Mouse (Mus musculus) hindbrain, embryonic 15.5 days (tissue): ENCODE data around the gene Cysltr2. TPM values are rescaled to one million over a fixed set of nuclear protein-coding genes. Genes with fewer than 3 reads are reported as not detected.

Experiments
- ATAC-seq: fragments of 200-750 bp; cut with Nextera tagmentation; 2 replicates; pipeline ENCODE4 v1.8.0; 2017; ENCODE audit warnings: low read depth, moderate number of reproducible peaks, moderate TSS enrichment; ENCODE audit not compliant: low FRiP score
- H3K27ac ChIP-seq: fragments of 300-500 bp; sonication (generic); replicated peaks from 2 replicates; pipeline ENCODE4 v1.5.1; 2015; ENCODE audit warnings: mild to moderate bottlenecking, inconsistent platforms
- H3K27me3 ChIP-seq: fragments of 300-500 bp; sonication (generic); 2 replicates; pipeline ENCODE4 v1.6.1; 2015; ENCODE audit warnings: control low read depth, inconsistent platforms
- H3K36me3 ChIP-seq: fragments of 300-500 bp; sonication (generic); 2 replicates; pipeline ENCODE4 v1.6.1; 2015; ENCODE audit warnings: control low read depth, inconsistent platforms
- H3K4me1 ChIP-seq: fragments of 300-500 bp; sonication (generic); replicated peaks from 2 replicates; pipeline ENCODE4 v1.6.1; 2015; ENCODE audit warnings: control low read depth, inconsistent platforms
- H3K4me2 ChIP-seq: fragments of 300-500 bp; sonication (generic); 2 replicates; pipeline ENCODE4 v1.6.1; 2015; ENCODE audit warnings: moderate library complexity, mild to moderate bottlenecking, inconsistent platforms
- H3K4me3 ChIP-seq: fragments of 300-500 bp; sonication (generic); 2 replicates; pipeline ENCODE4 v1.5.1; 2015; ENCODE audit warnings: mild to moderate bottlenecking, inconsistent platforms
- H3K9ac ChIP-seq: fragments of 300-500 bp; sonication (generic); 2 replicates; pipeline ENCODE4 v1.6.1; 2015; ENCODE audit warnings: inconsistent platforms
- H3K9me3 ChIP-seq: fragments of 300-500 bp; sonication (generic); 2 replicates; pipeline ENCODE4 v1.6.1; 2016; ENCODE audit warnings: control low read depth, inconsistent platforms
- WGBS: fragments of 180-500 bp; shearing (Covaris S2); methylation state at CpG from one replicate; pipeline ENCODE4 v1.1.7; 2015; 5-methylcytosine and 5-hydroxymethylcytosine counted together
- polyA plus RNA-seq: library from polyadenylated mRNA; unstranded; fragments of >200 nt; fragmentation: Nextera tagmentation; extraction: Ambion mirVana; gene quantifications from 2 replicates; pipeline ENCODE4 v1.2.1, GENCODE M21; 2015

Cysltr2 gene
- polyA plus RNA-seq, 1 experiment from 2014 or later = 0.21 TPM

DNA sequence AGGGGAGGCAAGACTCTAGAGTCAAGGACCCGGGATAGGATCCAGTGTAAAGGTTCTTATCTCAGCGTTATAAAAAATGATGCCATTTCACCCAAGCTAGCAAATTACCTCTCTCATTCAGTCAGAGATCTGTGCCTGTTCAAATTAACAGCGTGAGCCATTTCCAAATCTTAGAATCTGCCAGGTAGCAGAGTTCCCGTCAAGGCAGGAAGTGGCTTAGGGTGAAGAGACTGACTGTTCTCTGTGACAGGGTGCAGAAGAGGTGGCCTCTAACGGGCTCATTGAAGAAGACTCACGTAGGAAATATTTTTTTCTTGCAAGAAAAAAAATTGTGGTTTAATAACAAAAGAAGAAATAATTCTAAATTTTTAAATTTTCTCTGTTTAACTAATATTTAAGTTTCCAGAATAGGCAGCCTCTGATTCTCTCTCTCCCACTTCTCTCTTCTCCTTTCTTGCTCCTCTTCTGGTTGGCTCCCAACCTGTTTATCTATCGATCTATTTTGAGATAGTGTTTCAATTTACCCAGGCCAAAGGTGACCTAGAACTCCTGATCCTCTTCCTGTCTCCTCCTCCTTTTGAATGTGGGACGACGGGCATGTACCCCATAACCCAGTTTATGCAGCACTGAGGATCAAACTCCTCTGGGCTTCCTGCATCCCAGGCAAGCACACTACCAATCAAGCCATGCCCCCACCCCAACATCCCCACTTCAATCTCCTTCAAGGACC, 3.5 kb downstream of the Cysltr2 start:
- H3K4me1 ChIP-seq = no peaks in the 10 kb centered on the region
- H3K36me3 ChIP-seq = no peaks in the 10 kb centered on the region
- 87% methylated on average over 9 of the region's 9 CpGs for WGBS
- no peaks in the 10 kb centered on the region for H3K9me3 ChIP-seq
- no peak overlapping the region for H3K9ac ChIP-seq
- no peak overlapping the region for H3K4me2 ChIP-seq
- H3K4me3 ChIP-seq = no peak overlapping the region
- no peaks in the 10 kb centered on the region for H3K27me3 ChIP-seq
- no peak for ATAC-seq
- H3K27ac ChIP-seq = no peak overlapping the region

DNA sequence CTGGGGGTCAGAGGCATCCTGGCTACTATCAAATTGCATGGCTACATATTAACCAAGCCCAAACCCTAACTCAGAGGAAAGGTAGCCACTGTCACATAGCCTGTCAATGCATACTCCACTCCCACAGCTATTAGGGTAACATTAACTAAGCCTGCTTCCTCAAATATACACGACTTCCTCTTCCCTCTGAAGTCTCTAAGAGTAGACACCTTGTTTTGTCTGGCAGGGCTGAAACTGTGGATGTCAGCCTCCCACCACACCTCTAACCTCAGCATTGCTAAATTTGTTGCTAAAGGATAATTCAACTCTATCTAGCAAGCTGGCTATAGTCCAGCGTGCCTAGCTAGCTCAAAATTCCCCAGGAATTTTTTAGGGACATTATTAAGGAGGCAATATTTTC, 7.2 kb downstream of the Cysltr2 start:
- Histone ChIP-seq H3K27me3 (no peaks in the 10 kb centered on the region), H3K36me3 (no peaks in the 10 kb centered on the region), H3K4me2 (no peak overlapping the region), H3K4me3 (no peak overlapping the region), H3K9me3 (no peaks in the 10 kb centered on the region), H3K9ac (no peak overlapping the region), H3K4me1 (no peaks in the 10 kb centered on the region), H3K27ac (no peak overlapping the region)
- no peak for ATAC-seq
- WGBS = 83% methylated on average over 2 of the region's 2 CpGs

DNA sequence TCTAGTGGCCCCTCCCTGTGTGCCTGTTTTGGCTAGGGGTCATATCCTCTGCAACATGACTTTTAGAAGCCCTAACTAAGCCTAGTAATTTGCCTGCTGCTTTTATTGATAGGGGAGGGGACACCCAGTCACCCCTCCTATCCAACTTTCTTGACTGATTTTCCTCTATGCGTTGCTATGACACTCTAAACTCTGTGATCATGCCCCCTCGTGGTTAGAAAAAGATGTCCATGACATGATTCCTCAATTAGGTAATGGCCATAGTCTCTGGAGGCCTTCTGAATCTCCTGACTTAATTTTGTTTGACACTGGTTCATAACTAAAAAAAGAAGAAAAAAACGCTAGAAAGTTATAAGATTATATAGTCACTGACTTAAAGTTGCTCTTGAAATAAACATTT, 15.6 kb downstream of the Cysltr2 start:
- H3K36me3 ChIP-seq = no peaks in the 10 kb centered on the region
- ATAC-seq = no peak

DNA sequence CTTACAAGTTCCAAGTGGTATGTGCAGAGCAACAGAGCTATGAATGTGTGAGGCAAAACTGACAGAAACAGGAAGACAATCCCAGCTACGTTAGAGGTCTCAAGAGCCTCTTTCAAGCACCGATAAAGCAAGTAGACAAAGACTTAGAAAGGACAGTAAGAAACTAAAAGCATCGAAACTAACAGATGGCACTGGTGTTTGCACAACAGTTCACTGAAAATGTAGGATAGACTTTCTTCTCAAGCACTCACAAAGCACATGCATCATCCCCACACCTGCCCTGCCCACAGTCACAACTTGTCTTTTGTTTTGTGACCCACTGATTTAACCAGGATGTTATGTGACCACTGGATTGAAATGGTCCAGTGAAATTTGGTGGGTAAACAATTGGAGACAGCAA, 17.7 kb downstream of the Cysltr2 start:
- Histone ChIP-seq H3K9ac (no peak overlapping the region), H3K4me1 (no peaks in the 10 kb centered on the region), H3K27me3 (no peaks in the 10 kb centered on the region), H3K27ac (no peak overlapping the region), H3K4me2 (no peak overlapping the region), H3K9me3 (no peaks in the 10 kb centered on the region), H3K4me3 (no peak overlapping the region), H3K36me3 (no peaks in the 10 kb centered on the region)
- no peak for ATAC-seq
- 88% methylated on average over 3 of the region's 3 CpGs for WGBS

More for the DNA sequence above, 15.6 kb downstream of the Cysltr2 start:
- Histone ChIP-seq H3K4me3 (no peak overlapping the region), H3K4me2 (no peak overlapping the region), H3K27me3 (no peaks in the 10 kb centered on the region), H3K9me3 (no peaks in the 10 kb centered on the region), H3K4me1 (no peaks in the 10 kb centered on the region), H3K9ac (no peak overlapping the region), H3K27ac (no peak overlapping the region)
- WGBS = 48% methylated on average over 3 of the region's 3 CpGs

DNA sequence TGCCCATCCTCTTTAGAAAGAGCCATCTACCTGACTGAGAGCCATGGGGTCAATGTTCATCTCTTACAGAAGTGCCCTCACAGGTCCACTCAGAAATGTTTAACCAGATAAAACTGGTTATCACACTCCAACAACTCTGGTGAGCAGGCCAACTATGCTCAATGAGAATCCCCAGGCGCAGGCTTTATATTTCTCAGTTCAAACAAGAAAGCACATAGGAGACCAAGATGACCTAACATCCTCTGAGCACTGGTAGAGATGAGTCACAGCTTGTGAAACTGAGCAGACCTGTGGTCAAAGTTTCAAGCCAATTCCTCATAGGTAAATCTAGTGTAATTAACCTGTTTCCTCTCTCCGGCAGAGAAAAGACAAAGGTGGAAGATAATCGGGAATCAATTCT, 31.6 kb downstream of the Cysltr2 start:
- Histone ChIP-seq H3K36me3 (no peaks in the 10 kb centered on the region), H3K27ac (no peak overlapping the region)
- WGBS = 100% methylated on average over 3 of the region's 3 CpGs

DNA sequence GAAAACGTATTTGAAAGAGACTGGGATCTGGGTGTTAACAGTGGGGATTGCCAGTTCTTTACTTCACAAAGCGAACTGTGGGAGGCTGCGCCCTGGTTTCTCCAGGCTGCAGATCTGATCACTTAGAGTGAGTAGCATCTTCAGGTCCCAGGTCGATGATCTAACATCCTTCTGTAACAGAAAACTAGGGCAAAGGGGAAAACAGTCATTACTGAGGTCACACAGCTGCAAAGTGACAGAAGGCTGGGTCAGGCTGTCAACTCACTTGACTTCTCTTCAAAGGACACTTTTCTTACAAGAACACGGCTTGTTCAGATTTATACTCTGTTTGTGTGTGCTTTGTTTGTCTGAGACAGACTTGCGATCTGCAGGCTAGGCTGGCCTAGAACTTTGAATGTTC, 33.5 kb downstream of the Cysltr2 start:
- 65% methylated on average over 6 of the region's 6 CpGs for WGBS
- Histone ChIP-seq H3K9ac (no peak overlapping the region), H3K36me3 (no peaks in the 10 kb centered on the region), H3K4me1 (no peaks in the 10 kb centered on the region), H3K27me3 (no peaks in the 10 kb centered on the region), H3K27ac (no peak overlapping the region), H3K4me3 (no peak overlapping the region), H3K4me2 (no peak overlapping the region), H3K9me3 (no peaks in the 10 kb centered on the region)
- ATAC-seq = no peak

More for the DNA sequence above, 31.6 kb downstream of the Cysltr2 start:
- no peak for ATAC-seq
- Histone ChIP-seq H3K27me3 (no peaks in the 10 kb centered on the region), H3K9ac (no peak overlapping the region), H3K9me3 (no peaks in the 10 kb centered on the region), H3K4me3 (no peak overlapping the region), H3K4me1 (no peaks in the 10 kb centered on the region), H3K4me2 (no peak overlapping the region)

DNA sequence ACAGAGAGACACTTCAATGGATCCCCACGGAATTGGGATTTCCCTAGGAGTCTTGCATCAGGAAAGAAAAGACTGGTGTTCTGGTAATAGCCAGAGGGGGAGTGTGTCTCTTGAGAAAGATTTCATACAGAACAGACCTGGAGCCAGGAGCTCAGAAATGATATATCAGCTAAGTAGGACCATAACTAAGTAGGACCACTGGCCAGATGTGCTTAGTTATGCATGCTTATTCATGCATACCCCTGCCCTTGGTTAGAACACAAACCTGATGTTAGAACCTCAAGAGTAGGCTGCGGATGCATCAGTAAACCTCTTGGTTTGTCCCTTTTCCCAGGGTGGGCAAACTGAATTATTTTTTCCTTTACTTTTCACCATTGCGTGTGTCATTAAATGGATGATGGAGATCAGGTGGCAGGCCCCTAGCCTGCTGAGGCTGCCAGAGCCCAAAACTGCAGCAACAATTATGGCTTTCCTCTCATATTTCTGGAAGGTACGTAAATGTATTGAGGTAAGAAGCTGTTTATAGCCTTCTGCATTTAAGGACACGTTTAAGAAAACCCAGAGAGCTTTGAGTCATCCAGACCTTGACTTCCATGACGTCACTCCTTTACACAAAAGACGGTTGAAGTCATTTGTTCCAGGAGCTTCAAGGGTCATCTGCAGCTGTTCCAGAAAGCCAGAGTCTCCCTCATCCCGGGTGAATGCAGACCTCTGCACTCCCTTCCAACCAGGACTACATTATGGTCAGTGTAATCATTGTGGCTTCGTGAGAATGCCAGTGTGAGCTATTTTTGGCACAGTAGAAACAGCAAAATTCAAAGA, 35.0 kb downstream of the Cysltr2 start:
- Histone ChIP-seq H3K9ac (no peak overlapping the region), H3K36me3 (no peaks in the 10 kb centered on the region), H3K27ac (no peak overlapping the region), H3K4me3 (no peak overlapping the region), H3K4me2 (no peak overlapping the region), H3K9me3 (no peaks in the 10 kb centered on the region), H3K27me3 (no peaks in the 10 kb centered on the region), H3K4me1 (no peaks in the 10 kb centered on the region)
- no peak for ATAC-seq
- WGBS = 71% methylated on average over 9 of the region's 9 CpGs

DNA sequence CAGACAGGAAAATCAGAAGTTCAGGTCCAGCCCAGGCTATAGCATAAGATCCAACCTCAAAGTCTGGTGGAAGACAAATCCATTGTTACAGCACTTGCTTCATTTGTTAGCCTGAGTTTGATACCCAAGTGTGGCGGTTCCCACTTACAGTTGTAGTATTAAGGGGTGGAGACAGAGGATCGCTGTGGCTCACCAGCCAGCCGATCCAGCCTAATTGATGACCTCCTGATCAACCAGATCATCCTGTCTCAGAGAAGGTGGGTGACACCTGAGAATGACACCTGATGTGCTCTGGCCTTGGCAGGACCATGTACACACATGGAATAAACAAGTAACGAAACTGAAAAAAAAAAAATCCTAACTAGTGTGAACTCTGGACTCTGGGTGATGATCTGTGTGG, 47.1 kb downstream of the Cysltr2 start:
- 94% methylated on average over 4 of the region's 4 CpGs for WGBS
- Histone ChIP-seq H3K9me3 (no peaks in the 10 kb centered on the region), H3K4me3 (no peak overlapping the region), H3K27me3 (no peaks in the 10 kb centered on the region), H3K4me2 (no peak overlapping the region), H3K9ac (no peak overlapping the region), H3K27ac (no peak overlapping the region), H3K36me3 (no peaks in the 10 kb centered on the region), H3K4me1 (no peaks in the 10 kb centered on the region; the same call in 1 of the 2 replicates)
- no peak for ATAC-seq

DNA sequence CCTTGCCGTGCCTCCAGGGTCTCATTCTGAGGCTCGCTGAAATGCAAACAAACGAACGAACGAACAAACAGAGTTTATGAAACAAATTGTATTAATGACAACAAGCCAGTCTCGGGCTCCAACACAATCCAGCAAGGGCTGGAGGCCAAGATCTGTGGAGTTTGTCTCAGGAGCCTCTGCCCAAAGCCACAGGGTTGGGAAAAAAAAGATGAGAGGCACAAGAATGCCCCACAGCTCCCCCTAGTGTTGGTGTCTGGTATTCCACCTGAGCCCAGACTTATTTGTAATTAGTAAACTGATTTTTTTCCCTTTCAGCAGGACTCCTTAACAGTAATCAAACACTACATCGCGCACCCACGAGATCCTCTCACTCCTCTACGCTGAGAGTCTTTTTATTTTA, 48.6 kb downstream of the Cysltr2 start:
- ATAC-seq = no peak
- 46% methylated on average over 10 of the region's 10 CpGs for WGBS

DNA sequence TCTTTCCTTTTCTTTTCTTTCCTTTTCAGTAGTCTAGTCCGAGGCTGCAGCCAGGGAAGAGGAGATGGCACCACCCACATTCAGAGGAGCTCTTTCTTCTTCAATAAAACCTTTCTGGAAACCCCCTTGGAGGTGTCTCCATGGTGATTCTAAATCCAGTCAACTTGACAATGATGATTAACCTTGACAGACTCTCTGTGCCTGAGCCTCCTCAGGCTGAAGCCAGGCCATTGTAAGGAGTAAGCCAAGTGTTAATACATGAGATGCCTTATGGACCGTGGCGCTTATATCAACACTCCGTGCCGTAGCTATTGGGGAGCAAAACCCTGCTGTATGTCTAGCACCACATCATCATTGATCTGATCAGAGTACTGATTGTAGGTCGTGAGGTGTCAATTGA, 50.8 kb downstream of the Cysltr2 start:
- ATAC-seq = no peak
- H3K36me3 ChIP-seq = no peaks in the 10 kb centered on the region
- H3K27me3 ChIP-seq = no peaks in the 10 kb centered on the region
- H3K4me2 ChIP-seq = no peak overlapping the region
- no peak overlapping the region for H3K4me3 ChIP-seq
- H3K27ac ChIP-seq = no peak overlapping the region
- 25% methylated on average over 6 of the region's 6 CpGs for WGBS
- H3K4me1 ChIP-seq = no peaks in the 10 kb centered on the region; the same call in 1 of the 2 replicates
- H3K9ac ChIP-seq = no peak overlapping the region
- H3K9me3 ChIP-seq = no peaks in the 10 kb centered on the region

More for the DNA sequence above, 48.6 kb downstream of the Cysltr2 start:
- no peaks in the 10 kb centered on the region for H3K36me3 ChIP-seq
- no peak overlapping the region for H3K4me2 ChIP-seq
- no peaks in the 10 kb centered on the region for H3K9me3 ChIP-seq
- no peak overlapping the region for H3K9ac ChIP-seq
- no peak overlapping the region for H3K4me3 ChIP-seq
- no peaks in the 10 kb centered on the region for H3K27me3 ChIP-seq
- H3K27ac ChIP-seq = no peak overlapping the region
- H3K4me1 ChIP-seq = no peaks in the 10 kb centered on the region; the same call in 1 of the 2 replicates

DNA sequence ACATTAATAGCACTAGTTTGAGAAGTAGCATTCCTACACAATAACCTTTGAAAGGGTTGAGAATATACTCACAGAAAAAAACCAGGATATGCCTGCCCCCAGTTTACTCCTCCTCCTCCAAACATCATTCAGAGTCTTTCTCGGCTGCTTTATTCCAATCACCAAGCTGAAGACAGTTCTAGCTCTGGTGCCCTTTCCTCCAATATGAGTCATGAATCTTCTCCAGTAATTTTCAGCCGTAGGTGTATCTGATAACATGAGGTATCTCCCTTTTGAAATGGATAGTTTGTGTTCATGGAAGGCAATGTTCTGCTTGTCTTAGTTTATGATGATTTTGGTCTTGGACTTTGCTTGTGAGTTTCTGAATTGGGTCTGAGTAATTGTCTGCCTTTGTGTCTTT, 62.9 kb downstream of the Cysltr2 start:
- no peak overlapping the region for H3K4me2 ChIP-seq
- no peak overlapping the region for H3K27ac ChIP-seq
- no peaks in the 10 kb centered on the region for H3K9me3 ChIP-seq
- 82% methylated on average over 2 of the region's 2 CpGs for WGBS
- no peak for ATAC-seq
- H3K4me3 ChIP-seq = no peak overlapping the region
- no peaks in the 10 kb centered on the region for H3K36me3 ChIP-seq
- no peaks in the 10 kb centered on the region for H3K27me3 ChIP-seq
- H3K9ac ChIP-seq = no peak overlapping the region
- H3K4me1 ChIP-seq = peaks cover 19% of the 10 kb centered on the region

DNA sequence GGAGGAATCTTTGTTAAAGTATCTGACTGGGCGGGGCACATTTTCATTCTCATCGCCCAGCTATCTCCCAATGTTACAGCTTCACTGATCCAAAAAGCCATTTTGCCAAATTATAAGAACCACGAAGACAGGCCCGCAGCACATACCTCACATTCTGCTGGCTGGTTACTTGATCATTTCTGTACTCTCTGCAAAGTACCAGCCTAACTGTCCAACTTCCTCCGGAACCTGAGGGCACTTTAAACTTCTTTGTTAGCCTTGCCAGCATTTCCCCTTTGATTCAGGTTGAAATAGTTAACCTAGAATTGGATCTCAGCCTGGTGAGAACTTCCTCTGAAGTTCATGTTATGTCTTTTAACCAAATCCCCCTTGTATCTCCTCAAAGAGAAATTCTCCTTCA, 63.8 kb downstream of the Cysltr2 start:
- no peak overlapping the region for H3K27ac ChIP-seq
- no peaks in the 10 kb centered on the region for H3K27me3 ChIP-seq
- H3K4me1 ChIP-seq = peaks cover 19% of the 10 kb centered on the region
- H3K36me3 ChIP-seq = no peaks in the 10 kb centered on the region
- H3K4me3 ChIP-seq = no peak overlapping the region
- no peaks in the 10 kb centered on the region for H3K9me3 ChIP-seq
- no peak overlapping the region for H3K9ac ChIP-seq
- no peak for ATAC-seq
- WGBS = 93% methylated on average over 5 of the region's 5 CpGs
- no peak overlapping the region for H3K4me2 ChIP-seq
